ENCODE assay signal across 19 mouse cellular contexts in genomic region chr5:101909468-101909867, GRCm38 (mm10).
"Had no signal": no experiment of that assay in that cellular context is flagged by ENCODE, and none has a peak within 500 bp of the region (broad histone marks: within the 10 kb centered on the region; RNA-seq: fewer than 3 reads in every experiment).

No protein-coding gene starts in this region.

- H3K27ac ChIP-seq: liver, embryonic 13.5 days; liver, embryonic 15.5 days; lung, embryonic 15.5 days; macrophage; midbrain, embryonic 13.5 days; midbrain, embryonic 15.5 days; neural tube, embryonic 12.5 days; stomach, embryonic 15.5 days; stomach, postnatal 0 days had no signal

- H3K27me3 ChIP-seq: liver, embryonic 13.5 days; liver, embryonic 15.5 days; lung, embryonic 15.5 days; megakaryocyte, embryonic 14.5 days; midbrain, embryonic 13.5 days; midbrain, embryonic 15.5 days; neural tube, embryonic 12.5 days; stomach, embryonic 15.5 days had no signal

- H3K4me1 ChIP-seq: liver, embryonic 13.5 days; liver, embryonic 15.5 days; lung, embryonic 15.5 days; midbrain, embryonic 13.5 days; midbrain, embryonic 15.5 days; neural tube, embryonic 12.5 days; stomach, embryonic 15.5 days had no signal

- DNase-seq: liver, embryonic 13.5 days; liver, postnatal 0 days; lung, adult 2 months; right cerebral cortex, postnatal 14 days; thymus, adult 2 months; thymus, postnatal 25 days; thymus, postnatal 4 days had no signal

- ATAC-seq: liver, postnatal 0 days; lung, postnatal 0 days; midbrain, embryonic 13.5 days; midbrain, embryonic 15.5 days had no signal

- H3K9ac ChIP-seq: liver, embryonic 13.5 days; liver, embryonic 15.5 days; liver, postnatal 0 days; lung, embryonic 15.5 days; midbrain, embryonic 13.5 days; midbrain, embryonic 15.5 days; neural tube, embryonic 12.5 days; stomach, embryonic 15.5 days had no signal

- H3K9me3 ChIP-seq: liver, embryonic 13.5 days; liver, embryonic 15.5 days; lung, embryonic 15.5 days; megakaryocyte, embryonic 14.5 days; midbrain, embryonic 13.5 days; midbrain, embryonic 15.5 days; neural tube, embryonic 12.5 days; stomach, embryonic 15.5 days had no signal

- H3K4me3 ChIP-seq: liver, embryonic 13.5 days; liver, embryonic 15.5 days; lung, embryonic 15.5 days; megakaryocyte, embryonic 14.5 days; midbrain, embryonic 13.5 days; midbrain, embryonic 15.5 days; neural tube, embryonic 12.5 days; stomach, embryonic 15.5 days had no signal

- H3K4me2 ChIP-seq: liver, embryonic 11.5 days; liver, embryonic 13.5 days; liver, embryonic 15.5 days; lung, embryonic 15.5 days; midbrain, embryonic 11.5 days; midbrain, embryonic 13.5 days; midbrain, embryonic 15.5 days; neural tube, embryonic 12.5 days; stomach, embryonic 15.5 days had no signal
